Mouse (Mus musculus) liver, adult 2 months (tissue): Measurements from ENCODE around the gene Slc25a47. TPM values are rescaled to one million over a fixed set of nuclear protein-coding genes. Genes with fewer than 3 reads are reported as not detected.

ENCODE experiments used
- DNase-seq: peaks from one replicate; pipeline ENCODE4 v3.0.0-alpha.2; 2011; ENCODE audit warnings: low read depth, low spot score; ENCODE audit errors: extremely low read depth
- H3K27ac ChIP-seq: fragments of 200-500 bp; replicated peaks from 2 replicates; pipeline ENCODE4 v1.5.1; 2012; ENCODE audit warnings: low read depth, mild to moderate bottlenecking, control low read depth, inconsistent platforms, low read length; ENCODE audit not compliant: insufficient read depth
- H3K27me3 ChIP-seq: fragments of 200-500 bp; 2 replicates; pipeline ENCODE4 v1.6.1; 2012; ENCODE audit warnings: mild to moderate bottlenecking, moderate library complexity, low read length, inconsistent platforms; ENCODE audit not compliant: control insufficient read depth, insufficient read depth
- H3K36me3 ChIP-seq: fragments of 200-500 bp; 2 replicates; pipeline ENCODE4 v1.6.1; 2012; ENCODE audit warnings: low read length, inconsistent platforms; ENCODE audit not compliant: control insufficient read depth, insufficient read depth
- H3K4me1 ChIP-seq: fragments of 200-500 bp; 2 replicates; pipeline ENCODE4 v1.6.1; 2011; ENCODE audit warnings: low read length; ENCODE audit not compliant: control insufficient read depth, insufficient read depth
- H3K4me3 ChIP-seq: fragments of 200-500 bp; 2 replicates; pipeline ENCODE4 v1.5.1; 2011; ENCODE audit warnings: low read depth, mild to moderate bottlenecking, control low read depth, low read length, moderate library complexity; ENCODE audit not compliant: insufficient read depth
- H3K79me2 ChIP-seq: fragments of 200-500 bp; 2 replicates; pipeline ENCODE4 v1.6.1; 2012; ENCODE audit warnings: inconsistent platforms, mild to moderate bottlenecking, low read length, moderate library complexity; ENCODE audit not compliant: control insufficient read depth, insufficient read depth
- H3K9ac ChIP-seq: fragments of 200-500 bp; 2 replicates; pipeline ENCODE4 v1.6.1; 2012; ENCODE audit warnings: low read depth, mild to moderate bottlenecking, control low read depth, inconsistent platforms, low read length
- CTCF ChIP-seq: fragments of 200-500 bp; IDR thresholded peaks from 2 replicates; pipeline ENCODE4 v1.5.1; 2011; ENCODE audit warnings: low read depth, low read length, control low read depth
- POLR2A ChIP-seq: fragments of 200-500 bp; IDR thresholded peaks from 2 replicates; pipeline ENCODE4 v1.6.1; 2011; ENCODE audit warnings: low read length, control low read depth; ENCODE audit not compliant: insufficient read depth; ENCODE audit errors: extremely low read depth
- WGBS: fragments of 180-500 bp; shearing (Covaris S2); methylation state at CpG from one replicate; pipeline ENCODE4 v1.1.7; 2018; 5-methylcytosine and 5-hydroxymethylcytosine counted together
- polyA plus RNA-seq: library from polyadenylated mRNA; depleted of rRNA; stranded (reverse); fragments of >200 nt; gene quantifications from 2 replicates; pipeline ENCODE4 v1.2.3, GENCODE M21; 2012
- total RNA-seq: library from RNA; depleted of rRNA; stranded (reverse); fragments of >200 nt; gene quantifications from 2 replicates; pipeline ENCODE4 v1.2.3, GENCODE M21; 2014

The Slc25a47 gene
- total and polyA plus RNA-seq, 2 experiments: 616 to 626 TPM

DNA sequence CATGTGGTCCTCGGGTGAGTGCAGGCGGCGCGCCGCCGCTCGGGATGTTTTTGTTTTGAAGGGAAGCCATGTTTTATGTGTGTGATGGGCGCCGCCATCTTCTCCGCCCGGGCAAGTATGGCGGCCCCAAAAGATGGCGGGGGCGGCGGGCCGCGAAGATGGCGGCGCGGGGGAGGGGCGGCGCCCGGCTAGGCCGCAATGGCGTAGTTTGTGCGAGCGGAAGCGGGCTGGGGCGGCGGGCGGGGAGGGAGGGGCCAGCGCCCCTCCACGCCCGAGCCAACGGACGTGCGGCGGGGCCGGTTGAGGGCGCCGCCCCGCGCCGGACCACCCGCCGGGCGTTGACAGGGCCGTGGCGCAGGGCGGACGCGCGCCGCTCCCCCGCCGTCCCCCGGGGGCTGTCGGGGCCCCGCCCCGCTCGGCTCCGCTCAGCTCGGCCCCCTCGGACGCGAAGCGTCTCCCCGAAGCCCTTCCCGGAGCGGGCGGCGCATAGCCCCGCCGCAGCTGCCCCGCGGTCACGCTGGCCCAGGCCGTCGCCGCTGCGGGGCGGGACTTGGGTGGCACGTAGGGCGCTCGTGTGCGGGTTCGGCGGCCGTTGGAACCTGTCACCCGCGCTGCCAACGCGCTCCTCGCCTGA lies 41.7 kb upstream of the Slc25a47 start:
- peaks cover 16% of the 10 kb centered on the region; the same call in 1 of the 2 replicates for H3K4me1 ChIP-seq
- no peaks in the 10 kb centered on the region for H3K27me3 ChIP-seq
- H3K4me3 ChIP-seq: peak overlapping the region; percentile 98
- peak overlapping the region; percentile 96 for H3K9ac ChIP-seq
- peak; percentile 71 for DNase-seq
- TF ChIP-seq POLR2A (peak; percentile 16; the same call in 1 of the 2 replicates), CTCF (no peak)
- peak overlapping the region; percentile 89 for H3K27ac ChIP-seq
- under 1% methylated on average over 89 of the region's 94 CpGs for WGBS
- peaks cover 21% of the 10 kb centered on the region for H3K79me2 ChIP-seq
- no peaks in the 10 kb centered on the region for H3K36me3 ChIP-seq

DNA sequence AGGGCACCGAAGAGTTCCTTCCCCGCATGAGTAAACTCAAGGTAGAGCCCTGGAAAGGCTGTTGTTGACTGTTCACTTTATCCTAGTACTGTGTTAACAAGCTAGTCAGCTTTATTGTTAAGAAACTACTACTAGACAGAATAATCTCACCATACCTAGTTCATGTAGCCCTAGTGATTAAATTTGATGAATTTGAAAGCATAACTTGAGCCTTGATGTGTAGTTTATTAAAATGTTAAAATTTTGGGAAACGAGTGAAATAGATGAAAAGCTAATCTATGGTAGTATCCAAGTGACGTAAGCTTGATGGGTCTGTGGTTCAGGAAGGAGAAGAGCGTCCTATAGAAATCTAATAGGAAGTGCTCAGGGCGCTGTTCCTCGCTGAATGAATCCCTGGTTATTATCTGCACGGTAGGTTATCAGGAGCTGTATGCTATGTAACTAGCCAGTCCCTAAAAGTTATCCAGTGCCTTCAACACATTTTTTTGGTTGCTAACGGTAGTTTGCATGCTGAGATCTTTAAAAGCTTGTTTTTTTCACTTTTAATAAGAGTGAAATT lies 40.8 kb upstream of the Slc25a47 start:
- no peak for DNase-seq
- H3K4me1 ChIP-seq: peaks cover 19% of the 10 kb centered on the region; the same call in 1 of the 2 replicates
- WGBS: 4% methylated on average over 9 of the region's 9 CpGs

DNA sequence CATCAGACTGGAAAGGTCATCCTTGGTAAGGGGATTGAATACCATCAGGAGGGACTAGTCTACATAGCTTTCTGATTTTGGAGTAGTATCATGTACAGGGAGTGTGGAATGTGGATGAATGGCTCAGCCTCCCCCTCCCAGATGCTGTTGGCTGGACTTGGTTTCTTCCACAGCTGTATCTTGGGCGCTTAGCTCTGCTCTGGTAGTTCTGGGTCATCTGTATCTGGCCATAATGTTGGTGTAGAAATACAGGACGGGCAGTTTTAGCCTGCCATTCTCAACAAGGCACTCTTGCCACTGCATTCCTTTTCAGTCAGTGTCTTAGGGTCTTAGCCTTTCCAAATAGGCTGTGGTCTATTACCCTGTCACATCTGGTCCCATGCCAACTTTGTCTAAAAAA lies 34.2 kb upstream of the Slc25a47 start:
- H3K4me1 ChIP-seq: peaks cover 37% of the 10 kb centered on the region
- DNase-seq: no peak
- TF ChIP-seq CTCF (no peak), POLR2A (no peak)

More for the DNA sequence above, 40.8 kb upstream of the Slc25a47 start:
- Histone ChIP-seq H3K9ac (peak overlapping the region; percentile 69), H3K27me3 (no peaks in the 10 kb centered on the region), H3K27ac (peak overlapping the region; percentile 41; the same call in 1 of the 2 replicates), H3K79me2 (peaks cover 26% of the 10 kb centered on the region), H3K4me3 (peak overlapping the region; percentile 98), H3K36me3 (no peaks in the 10 kb centered on the region)
- TF ChIP-seq POLR2A: no peak
- TF ChIP-seq CTCF: no peak

DNA sequence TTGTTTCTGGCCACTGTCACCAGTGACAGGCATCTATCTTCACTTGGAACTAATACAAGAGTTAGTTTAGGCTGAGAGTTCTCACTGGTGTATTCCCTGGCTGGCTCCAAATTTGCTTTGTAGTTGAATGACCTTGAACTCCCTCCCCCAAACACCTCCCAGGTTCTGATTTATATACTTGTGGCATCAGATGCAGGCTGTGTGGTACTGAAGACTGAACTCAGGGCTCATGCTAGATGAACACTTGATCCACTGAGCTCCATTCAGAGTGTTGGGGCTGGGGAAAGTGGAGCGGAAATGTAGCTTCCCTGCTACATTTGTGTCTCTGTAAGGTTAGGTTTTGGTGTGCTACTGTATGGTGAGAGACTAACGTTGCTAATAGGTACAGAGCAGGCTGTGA lies 31.5 kb upstream of the Slc25a47 start:
- Histone ChIP-seq H3K4me1 (peaks cover 37% of the 10 kb centered on the region), H3K36me3 (peaks cover 22% of the 10 kb centered on the region), H3K27ac (no peak overlapping the region), H3K27me3 (no peaks in the 10 kb centered on the region), H3K4me3 (no peak overlapping the region), H3K9ac (no peak overlapping the region), H3K79me2 (peaks cover 73% of the 10 kb centered on the region)
- no peak for TF ChIP-seq CTCF
- TF ChIP-seq POLR2A: no peak
- 66% methylated on average over 2 of the region's 2 CpGs for WGBS
- DNase-seq: peak; percentile 57

More for the DNA sequence above, 34.2 kb upstream of the Slc25a47 start:
- Histone ChIP-seq H3K4me3 (no peak overlapping the region), H3K36me3 (peaks cover 4% of the 10 kb centered on the region; the same call in 1 of the 2 replicates), H3K9ac (no peak overlapping the region), H3K27me3 (no peaks in the 10 kb centered on the region), H3K27ac (no peak overlapping the region), H3K79me2 (peaks cover 62% of the 10 kb centered on the region)
- WGBS: 76% methylated on average over 2 of the region's 2 CpGs

- TF ChIP-seq POLR2A (no peak), CTCF (no peak)
- Histone ChIP-seq H3K4me3 (no peak overlapping the region), H3K4me1 (peaks cover 17% of the 10 kb centered on the region), H3K27ac (no peak overlapping the region; the same call in 1 of the 2 replicates), H3K27me3 (no peaks in the 10 kb centered on the region), H3K9ac (no peak overlapping the region), H3K79me2 (peaks cover 57% of the 10 kb centered on the region), H3K36me3 (peaks cover 26% of the 10 kb centered on the region)
- WGBS: 49% methylated on average over 2 of the region's 2 CpGs
- no peak for DNase-seq
Measured at GRCm38 (mm10) chr12:108808465-108808864, 27.4 kb upstream of the Slc25a47 start.

DNA sequence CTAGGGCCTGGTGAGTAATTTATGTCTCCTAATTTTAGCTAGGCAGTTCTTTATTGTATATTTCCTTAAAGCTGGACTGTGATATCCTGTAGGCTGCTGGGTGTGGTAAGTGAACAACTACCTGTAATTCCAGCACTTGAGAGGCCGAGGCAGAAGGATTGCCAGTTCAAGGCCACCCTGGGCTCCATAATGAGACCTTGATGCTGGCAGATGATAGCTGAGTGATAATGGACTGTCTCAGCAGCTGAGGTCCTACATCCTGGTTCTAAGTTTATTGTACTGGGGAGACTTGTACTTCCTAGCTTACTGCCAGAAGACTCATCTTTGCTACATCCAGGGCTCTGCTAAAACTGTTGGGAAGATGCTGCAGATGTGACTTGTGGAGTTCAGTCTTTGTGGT lies 26.1 kb upstream of the Slc25a47 start:
- Histone ChIP-seq H3K27ac (no peak overlapping the region), H3K9ac (no peak overlapping the region), H3K27me3 (no peaks in the 10 kb centered on the region), H3K36me3 (peaks cover 26% of the 10 kb centered on the region), H3K4me1 (peaks cover 7% of the 10 kb centered on the region; the same call in 1 of the 2 replicates), H3K79me2 (peaks cover 52% of the 10 kb centered on the region), H3K4me3 (no peak overlapping the region)
- WGBS: 42% methylated on average over 1 of the region's 1 CpGs
- no peak for TF ChIP-seq POLR2A
- no peak for TF ChIP-seq CTCF
- DNase-seq: no peak
